Mouse (Mus musculus) spleen, adult 2 months (tissue): Measurements from ENCODE around the gene Bsg.

ENCODE experiments used
- CTCF ChIP-seq: fragments of 200-500 bp; IDR thresholded peaks from 2 replicates; pipeline ENCODE4 v1.5.1; 2011; ENCODE audit warnings: mild to moderate bottlenecking, inconsistent platforms; ENCODE audit not compliant: insufficient read depth, insufficient read length, insufficient replicate concordance; ENCODE audit errors: extremely low read depth
- POLR2A ChIP-seq: fragments of 200-500 bp; IDR thresholded peaks from 2 replicates; pipeline ENCODE4 v1.6.1; 2011; ENCODE audit warnings: low read depth, low read length, inconsistent platforms

- TF ChIP-seq CTCF (no peak), POLR2A (no peak)
Measured at GRCm38 (mm10) chr10:79686691-79687090, 17.6 kb upstream of the Bsg start.
